Mouse (Mus musculus) small intestine, adult 2 months (tissue): ENCODE results near the gene Ccdc96.

ENCODE experiments used
- CTCF ChIP-seq: fragments of 200-500 bp; IDR thresholded peaks from 2 replicates; pipeline ENCODE4 v1.5.1; 2012; ENCODE audit warnings: low read depth, mild to moderate bottlenecking, control low read depth, inconsistent platforms, low read length, moderate library complexity, mixed read lengths; ENCODE audit not compliant: insufficient replicate concordance, insufficient read length; ENCODE audit errors: extremely low read depth
- POLR2A ChIP-seq: fragments of 200-500 bp; IDR thresholded peaks from 2 replicates; pipeline ENCODE4 v1.6.1; 2012; ENCODE audit warnings: low read depth, mild to moderate bottlenecking, control low read depth, inconsistent platforms, low read length, moderate library complexity

GRCm38 (mm10) chr5:36510956-36511355 is 26.6 kb downstream of the Ccdc96 start:
- TF ChIP-seq POLR2A (no peak), CTCF (no peak)
